Mouse (Mus musculus): Measurements from ENCODE around the gene Myo16. TPM values are rescaled to one million over a fixed set of nuclear protein-coding genes. Genes with fewer than 3 reads are reported as not detected.
A peak's percentile ranks its signal among the peaks of the same experiment; 100 is the strongest.

The Myo16 gene
- polyA plus RNA-seq, 1 experiment from 2014 or later, result 2.0 TPM

DNA sequence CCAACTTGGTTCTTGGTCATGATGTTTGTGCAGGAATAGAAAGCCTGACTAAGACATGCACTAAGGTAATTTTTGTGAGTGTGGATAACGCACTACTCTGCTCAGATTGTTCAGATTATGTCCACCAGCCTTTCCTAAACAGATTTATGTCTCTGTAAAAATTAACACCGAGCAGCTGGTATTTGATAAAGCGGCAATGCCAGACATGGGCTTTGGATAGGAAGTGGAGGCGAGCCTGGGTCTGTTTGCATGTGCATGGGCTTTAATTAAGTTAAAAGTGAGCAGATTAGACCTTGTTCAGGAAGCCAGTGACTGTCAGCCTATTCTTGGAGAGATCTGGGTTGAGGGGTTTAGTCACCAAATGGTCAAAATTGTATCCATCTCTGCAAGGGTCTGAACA is 367.8 kb downstream of the Myo16 start:
- ATAC-seq (no peak), DNase-seq (ENCODE audit: low spot score) (no peak)
- H3K4me1 ChIP-seq (ENCODE audit: control insufficient read depth, insufficient read depth, low read length), result peaks cover 5% of the 10 kb centered on the region
- H3K36me3 ChIP-seq (ENCODE audit: control insufficient read depth, insufficient read depth, low read length), result no peaks in the 10 kb centered on the region
- no peaks in the 10 kb centered on the region for H3K9me3 ChIP-seq (replicated peaks; ENCODE audit: control insufficient read depth, low read length)
- H3K27me3 ChIP-seq (replicated peaks; ENCODE audit: control insufficient read depth, insufficient read depth, low read length), result no peaks in the 10 kb centered on the region
- H3K27ac ChIP-seq (ENCODE audit: low read depth, low read length), result no peak overlapping the region
- no peak overlapping the region for H3K4me2 ChIP-seq (ENCODE audit: low read length)
- no peak overlapping the region for H3K4me3 ChIP-seq (ENCODE audit: low read depth, low read length)
- H3K9ac ChIP-seq (ENCODE audit: low read length), result no peak overlapping the region
- 76% methylated on average over 4 of the region's 4 CpGs for WGBS

DNA sequence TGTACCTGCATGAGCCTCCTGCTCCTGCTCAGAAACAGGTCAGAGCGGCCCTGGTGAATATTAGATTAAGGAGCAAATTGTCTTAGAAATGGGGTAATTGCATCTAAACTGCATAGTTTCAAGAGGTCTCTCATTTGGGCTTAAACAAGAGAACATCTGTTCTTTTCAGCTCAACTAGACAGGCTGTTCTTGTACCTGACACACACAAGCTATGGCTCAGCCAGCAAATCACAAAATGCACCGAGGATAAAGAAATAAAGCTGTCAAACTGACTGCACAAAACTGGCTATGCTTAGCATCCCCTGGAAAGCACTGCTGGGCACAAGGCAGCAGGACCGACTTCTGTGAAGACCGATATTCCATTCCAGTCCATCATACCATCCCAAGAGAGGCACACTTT is 372.0 kb downstream of the Myo16 start:
- Histone ChIP-seq H3K36me3 (ENCODE audit: control insufficient read depth, insufficient read depth, low read length) (no peaks in the 10 kb centered on the region), H3K27ac (ENCODE audit: low read depth, low read length) (no peak overlapping the region), H3K4me2 (ENCODE audit: low read length) (no peak overlapping the region), H3K9ac (ENCODE audit: low read length) (no peak overlapping the region), H3K4me1 (ENCODE audit: control insufficient read depth, insufficient read depth, low read length) (peaks cover 10% of the 10 kb centered on the region), H3K4me3 (ENCODE audit: low read depth, low read length) (no peak overlapping the region), H3K9me3 (replicated peaks; ENCODE audit: control insufficient read depth, low read length) (no peaks in the 10 kb centered on the region), H3K27me3 (replicated peaks; ENCODE audit: control insufficient read depth, insufficient read depth, low read length) (no peaks in the 10 kb centered on the region)
- ATAC-seq (peak; percentile 50), DNase-seq (ENCODE audit: low spot score) (peak; percentile 35)
- 35% methylated on average over 4 of the region's 4 CpGs for WGBS

DNA sequence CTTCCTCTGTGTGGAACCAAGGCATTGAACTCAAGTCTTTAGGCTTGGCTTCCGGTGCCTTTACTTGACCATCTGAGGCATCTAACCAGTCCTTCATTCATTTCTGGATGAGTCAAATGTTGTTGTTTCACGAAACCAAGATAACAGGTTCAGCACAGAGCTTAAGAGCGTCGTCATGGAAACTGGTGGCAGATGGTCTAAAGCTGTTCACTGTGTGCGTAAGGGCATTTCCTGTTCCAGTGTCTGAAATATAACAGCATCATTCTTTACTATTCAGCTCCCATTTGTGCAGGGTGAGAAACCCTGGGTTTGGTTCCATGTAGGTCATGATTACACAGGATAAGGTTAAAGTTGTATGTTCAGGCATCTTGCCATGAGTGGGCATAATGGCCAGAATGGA is 372.9 kb downstream of the Myo16 start:
- ATAC-seq (peak; percentile 79), DNase-seq (ENCODE audit: low spot score) (peak; percentile 79)
- 67% methylated on average over 5 of the region's 5 CpGs for WGBS
- Histone ChIP-seq H3K4me2 (ENCODE audit: low read length) (no peak overlapping the region), H3K27ac (ENCODE audit: low read depth, low read length) (no peak overlapping the region), H3K9me3 (replicated peaks; ENCODE audit: control insufficient read depth, low read length) (no peaks in the 10 kb centered on the region), H3K36me3 (ENCODE audit: control insufficient read depth, insufficient read depth, low read length) (no peaks in the 10 kb centered on the region), H3K4me1 (ENCODE audit: control insufficient read depth, insufficient read depth, low read length) (peaks cover 10% of the 10 kb centered on the region), H3K9ac (ENCODE audit: low read length) (no peak overlapping the region), H3K27me3 (replicated peaks; ENCODE audit: control insufficient read depth, insufficient read depth, low read length) (no peaks in the 10 kb centered on the region), H3K4me3 (ENCODE audit: low read depth, low read length) (no peak overlapping the region)

DNA sequence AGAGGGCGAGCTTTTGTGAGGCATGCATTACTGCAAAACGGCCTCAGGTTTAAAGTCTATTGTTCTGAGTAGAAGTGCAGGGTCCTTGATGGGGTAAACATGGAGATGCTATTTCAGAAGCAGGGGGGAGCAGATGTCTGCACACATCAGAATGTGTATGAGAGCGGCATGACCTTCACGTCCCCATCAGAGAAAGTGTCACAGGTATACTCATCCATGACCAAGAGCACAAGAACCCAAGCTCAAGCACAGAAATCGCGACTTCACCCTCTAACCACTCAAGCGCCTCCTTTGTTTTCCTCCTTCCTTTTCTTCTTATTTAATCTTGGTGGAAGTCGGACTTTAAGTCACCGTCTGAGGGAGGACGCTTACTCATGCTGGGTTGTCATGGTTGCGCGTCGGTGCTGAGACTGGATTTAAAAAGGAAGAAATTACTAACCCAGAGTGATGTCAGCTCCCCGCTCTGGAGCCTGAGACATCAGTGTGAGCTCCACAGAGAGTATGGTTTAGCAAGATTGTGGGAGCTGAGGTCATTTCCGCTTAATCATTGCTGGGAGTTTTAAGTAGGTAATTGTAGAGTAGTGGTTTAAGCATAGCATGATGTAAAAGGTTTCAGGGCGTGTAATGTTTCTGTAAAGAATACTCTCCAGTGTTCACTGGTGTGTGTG is 381.0 kb downstream of the Myo16 start:
- no peaks in the 10 kb centered on the region for H3K27me3 ChIP-seq (replicated peaks; ENCODE audit: control insufficient read depth, insufficient read depth, low read length)
- no peaks in the 10 kb centered on the region for H3K9me3 ChIP-seq (replicated peaks; ENCODE audit: control insufficient read depth, low read length)
- no peak overlapping the region for H3K9ac ChIP-seq (ENCODE audit: low read length)
- 52% methylated on average over 16 of the region's 16 CpGs for WGBS
- no peaks in the 10 kb centered on the region for H3K4me1 ChIP-seq (ENCODE audit: control insufficient read depth, insufficient read depth, low read length)
- no peak overlapping the region for H3K4me2 ChIP-seq (ENCODE audit: low read length)
- DNase-seq (ENCODE audit: low spot score), result peak; percentile 16
- no peak overlapping the region for H3K27ac ChIP-seq (ENCODE audit: low read depth, low read length)
- no peaks in the 10 kb centered on the region for H3K36me3 ChIP-seq (ENCODE audit: control insufficient read depth, insufficient read depth, low read length)
- ATAC-seq, result 0 out of 2 replicates have a peak, but pooled peaks have one; percentile 23
- no peak overlapping the region for H3K4me3 ChIP-seq (ENCODE audit: low read depth, low read length)

DNA sequence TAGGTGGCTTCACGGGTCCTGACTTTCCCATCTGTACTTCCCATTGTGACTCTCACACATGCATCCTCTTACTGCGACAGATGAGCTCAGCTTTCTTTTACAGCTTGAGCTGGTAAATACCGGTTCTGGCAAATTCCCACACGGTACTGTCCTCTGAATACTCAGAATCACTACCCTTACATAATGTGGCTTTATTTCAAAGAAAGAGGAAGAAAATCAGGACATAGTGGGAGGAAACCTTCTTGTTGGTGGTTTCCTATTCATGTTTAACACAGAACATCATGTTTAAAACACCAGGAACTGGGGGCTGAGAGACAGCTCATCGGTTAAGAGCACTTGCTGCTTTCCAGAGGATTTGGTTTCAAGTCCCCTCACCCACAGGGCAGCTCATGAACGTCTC is 384.6 kb downstream of the Myo16 start:
- Histone ChIP-seq H3K4me1 (ENCODE audit: control insufficient read depth, insufficient read depth, low read length) (no peaks in the 10 kb centered on the region), H3K36me3 (ENCODE audit: control insufficient read depth, insufficient read depth, low read length) (no peaks in the 10 kb centered on the region), H3K9ac (ENCODE audit: low read length) (no peak overlapping the region), H3K27me3 (replicated peaks; ENCODE audit: control insufficient read depth, insufficient read depth, low read length) (no peaks in the 10 kb centered on the region), H3K27ac (ENCODE audit: low read depth, low read length) (no peak overlapping the region), H3K4me2 (ENCODE audit: low read length) (no peak overlapping the region), H3K4me3 (ENCODE audit: low read depth, low read length) (no peak overlapping the region), H3K9me3 (replicated peaks; ENCODE audit: control insufficient read depth, low read length) (no peaks in the 10 kb centered on the region)
- ATAC-seq, result no peak
- WGBS, result 65% methylated on average over 6 of the region's 6 CpGs
- no peak for DNase-seq (ENCODE audit: low spot score)

DNA sequence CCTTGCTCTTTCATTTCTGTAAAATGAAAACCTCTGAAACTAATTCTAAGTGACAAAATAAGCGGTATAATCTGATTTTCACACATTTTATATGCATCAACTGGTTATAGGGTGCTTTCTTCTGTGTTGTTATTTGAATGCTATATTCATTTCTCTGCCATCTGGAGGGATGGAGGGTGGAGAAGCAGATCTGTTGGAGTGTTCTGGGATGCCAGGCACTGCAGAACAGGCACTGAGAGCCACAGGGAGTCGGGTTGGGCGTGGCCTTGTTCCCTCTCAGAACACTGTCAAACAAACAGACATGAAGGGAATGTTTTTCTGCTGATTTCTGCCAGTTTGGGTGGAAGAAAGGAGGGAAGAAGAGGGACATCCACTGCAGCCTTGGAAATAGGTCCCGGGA is 386.0 kb downstream of the Myo16 start:
- Histone ChIP-seq H3K9ac (ENCODE audit: low read length) (no peak overlapping the region), H3K9me3 (replicated peaks; ENCODE audit: control insufficient read depth, low read length) (peaks cover 3% of the 10 kb centered on the region; the same call in 1 of the 2 replicates), H3K4me2 (ENCODE audit: low read length) (no peak overlapping the region), H3K27ac (ENCODE audit: low read depth, low read length) (no peak overlapping the region), H3K27me3 (replicated peaks; ENCODE audit: control insufficient read depth, insufficient read depth, low read length) (no peaks in the 10 kb centered on the region), H3K4me3 (ENCODE audit: low read depth, low read length) (no peak overlapping the region), H3K4me1 (ENCODE audit: control insufficient read depth, insufficient read depth, low read length) (no peaks in the 10 kb centered on the region), H3K36me3 (ENCODE audit: control insufficient read depth, insufficient read depth, low read length) (no peaks in the 10 kb centered on the region)
- 85% methylated on average over 4 of the region's 4 CpGs for WGBS
- ATAC-seq (no peak), DNase-seq (ENCODE audit: low spot score) (no peak)

DNA sequence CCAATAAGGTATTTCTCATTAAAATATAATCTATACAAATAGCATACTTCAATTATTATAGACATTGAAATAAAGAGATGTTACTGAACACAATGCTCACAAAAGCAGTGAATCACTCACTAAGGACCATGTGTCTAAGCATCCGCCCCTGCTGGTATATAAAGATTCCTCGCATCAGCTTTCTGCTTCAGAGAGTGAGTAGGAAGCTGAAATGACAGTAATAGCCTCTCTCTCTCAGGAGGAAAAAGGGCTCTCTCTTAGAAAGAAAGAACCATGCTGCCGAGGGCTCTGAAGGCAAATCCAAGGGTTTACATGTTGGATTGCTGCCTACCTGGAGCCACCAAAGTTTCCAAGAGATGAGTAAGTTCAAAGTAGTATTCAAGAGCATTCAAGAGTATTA is 392.2 kb downstream of the Myo16 start:
- no peak for ATAC-seq
- Histone ChIP-seq H3K4me1 (ENCODE audit: control insufficient read depth, insufficient read depth, low read length) (no peaks in the 10 kb centered on the region), H3K27me3 (replicated peaks; ENCODE audit: control insufficient read depth, insufficient read depth, low read length) (no peaks in the 10 kb centered on the region), H3K9me3 (replicated peaks; ENCODE audit: control insufficient read depth, low read length) (peaks cover 3% of the 10 kb centered on the region; the same call in 1 of the 2 replicates), H3K27ac (ENCODE audit: low read depth, low read length) (no peak overlapping the region), H3K9ac (ENCODE audit: low read length) (no peak overlapping the region), H3K4me3 (ENCODE audit: low read depth, low read length) (no peak overlapping the region), H3K36me3 (ENCODE audit: control insufficient read depth, insufficient read depth, low read length) (no peaks in the 10 kb centered on the region), H3K4me2 (ENCODE audit: low read length) (no peak overlapping the region)
- no peak for DNase-seq (ENCODE audit: low spot score)
- WGBS, result 89% methylated on average over 3 of the region's 3 CpGs

DNA sequence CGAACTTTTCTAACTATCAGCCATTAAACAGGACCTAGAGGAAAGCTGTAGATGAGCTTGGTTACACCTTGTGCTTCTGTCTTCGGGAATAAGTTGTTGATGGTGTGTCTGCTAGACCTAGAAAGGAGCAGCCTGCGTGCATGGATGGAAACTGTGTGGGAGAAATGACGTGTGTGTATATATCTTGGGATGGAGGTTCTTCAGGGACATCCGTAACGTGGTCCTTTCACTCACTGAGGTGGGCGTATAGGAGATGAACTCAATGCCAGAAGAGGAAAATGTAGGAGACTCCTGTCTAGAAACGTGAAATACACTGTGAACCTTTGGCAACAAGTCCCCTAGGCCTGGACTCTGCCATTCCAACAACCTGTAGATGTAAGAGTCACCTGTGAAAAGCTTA is 392.8 kb downstream of the Myo16 start:
- Histone ChIP-seq H3K4me1 (ENCODE audit: control insufficient read depth, insufficient read depth, low read length) (no peaks in the 10 kb centered on the region), H3K9ac (ENCODE audit: low read length) (no peak overlapping the region), H3K27me3 (replicated peaks; ENCODE audit: control insufficient read depth, insufficient read depth, low read length) (no peaks in the 10 kb centered on the region), H3K4me3 (ENCODE audit: low read depth, low read length) (no peak overlapping the region), H3K27ac (ENCODE audit: low read depth, low read length) (no peak overlapping the region), H3K4me2 (ENCODE audit: low read length) (no peak overlapping the region), H3K9me3 (replicated peaks; ENCODE audit: control insufficient read depth, low read length) (peaks cover 3% of the 10 kb centered on the region; the same call in 1 of the 2 replicates), H3K36me3 (ENCODE audit: control insufficient read depth, insufficient read depth, low read length) (no peaks in the 10 kb centered on the region)
- DNase-seq (ENCODE audit: low spot score) (no peak), ATAC-seq (no peak)
- WGBS, result 92% methylated on average over 8 of the region's 8 CpGs

DNA sequence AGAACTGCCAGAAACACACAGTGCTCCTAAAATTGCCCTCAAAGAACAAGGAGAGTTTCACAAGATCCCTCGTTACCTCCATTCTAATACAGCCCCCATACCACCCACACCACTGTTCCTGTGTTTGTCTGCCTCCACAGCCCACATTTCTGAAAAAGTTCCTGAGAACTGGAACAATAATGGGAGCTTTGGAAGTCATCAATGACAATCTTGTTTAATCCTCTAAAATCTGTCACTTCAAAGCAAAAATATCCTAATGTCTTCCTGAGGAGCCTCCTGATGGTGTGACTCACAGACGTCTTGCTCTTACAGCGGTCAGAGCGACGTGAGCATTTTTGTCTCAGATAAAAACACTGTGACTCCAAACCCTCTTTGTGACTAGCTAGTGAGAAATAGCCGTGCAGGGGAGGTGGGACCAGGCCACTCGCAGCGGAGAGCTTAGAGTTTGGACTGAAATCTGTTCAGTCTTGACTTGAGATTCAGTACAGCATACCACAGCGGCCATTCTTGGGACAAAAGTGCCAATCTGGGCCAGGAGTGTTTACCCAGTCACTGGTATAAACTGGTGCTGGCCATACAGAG is 394.4 kb downstream of the Myo16 start:
- H3K9me3 ChIP-seq (replicated peaks; ENCODE audit: control insufficient read depth, low read length), result peaks cover 3% of the 10 kb centered on the region; the same call in 1 of the 2 replicates
- no peaks in the 10 kb centered on the region for H3K36me3 ChIP-seq (ENCODE audit: control insufficient read depth, insufficient read depth, low read length)
- no peak for DNase-seq (ENCODE audit: low spot score)
- H3K9ac ChIP-seq (ENCODE audit: low read length), result no peak overlapping the region
- H3K4me3 ChIP-seq (ENCODE audit: low read depth, low read length), result no peak overlapping the region
- H3K4me1 ChIP-seq (ENCODE audit: control insufficient read depth, insufficient read depth, low read length), result no peaks in the 10 kb centered on the region
- no peak for ATAC-seq
- 44% methylated on average over 9 of the region's 9 CpGs for WGBS
- no peak overlapping the region for H3K27ac ChIP-seq (ENCODE audit: low read depth, low read length)
- H3K4me2 ChIP-seq (ENCODE audit: low read length), result no peak overlapping the region
- H3K27me3 ChIP-seq (replicated peaks; ENCODE audit: control insufficient read depth, insufficient read depth, low read length), result no peaks in the 10 kb centered on the region
